In genomic region chr11:85695614-85696263, GRCm38 (mm10) we compare ENCODE assay signal across 10 mouse cellular contexts.
DNase-seq lines count a peak whose midpoint lies in the region; ATAC-seq and TF ChIP-seq lines count a peak whose summit lies in the region.
"Had no signal": no experiment of that assay in that cellular context is flagged by ENCODE, and none has a peak within 500 bp of the region (broad histone marks: within the 10 kb centered on the region; RNA-seq: fewer than 3 reads in every experiment).

No protein-coding gene starts in this region.

- TF ChIP-seq CTCF in lung, adult 2 months (IDR thresholded peaks at IDR 0.05; ENCODE audit: insufficient read depth, low read length) = no peak

- 0 out of 2 replicates have a peak overlapping the region, but pooled peaks have one; percentile 16 for H3K9ac ChIP-seq in limb, embryonic 14.5 days (ENCODE audit: low read depth, low read length, severe bottlenecking)
- no peak overlapping the region; the same call in 1 of the 2 replicates for H3K9ac ChIP-seq in stomach, embryonic 16.5 days (ENCODE audit: low read length)
- H3K9ac ChIP-seq: embryonic facial prominence, embryonic 13.5 days; neural tube, embryonic 12.5 days had no signal

- TF ChIP-seq POLR2A in lung, adult 2 months (IDR thresholded peaks at IDR 0.05; ENCODE audit: borderline replicate concordance, extremely low read depth, low read depth, low read length) = no peak
- no peak for TF ChIP-seq POLR2A in limb, embryonic 14.5 days (IDR thresholded peaks at IDR 0.05; ENCODE audit: borderline replicate concordance, extremely low read depth, insufficient read depth, insufficient read length)

- 0 out of 2 replicates have a peak, but pooled peaks cover 2% of the 10 kb centered on the region for H3K4me1 ChIP-seq in lung, adult 2 months (ENCODE audit: control insufficient read depth, insufficient read depth, low read length)
- peaks cover 49% of the 10 kb centered on the region for H3K4me1 ChIP-seq in limb, embryonic 14.5 days (ENCODE audit: control insufficient read depth, insufficient read depth, low read length)
- H3K4me1 ChIP-seq in stomach, embryonic 16.5 days (ENCODE audit: control insufficient read depth, insufficient read depth, low read length) = peaks cover 29% of the 10 kb centered on the region

- ATAC-seq in limb, embryonic 14.5 days (ENCODE audit: low FRiP score, low read depth) = no peak
- peak; percentile 61; the same call in 1 of the 2 replicates for ATAC-seq in stomach, embryonic 16.5 days (ENCODE audit: insufficient read depth, low FRiP score)

- no peaks in the 10 kb centered on the region for H3K27me3 ChIP-seq in limb, embryonic 14.5 days (ENCODE audit: control insufficient read depth, insufficient read depth, low read length)
- H3K27me3 ChIP-seq in stomach, embryonic 16.5 days (ENCODE audit: control insufficient read depth, insufficient read depth, low read length) = no peaks in the 10 kb centered on the region
- H3K27me3 ChIP-seq: embryonic facial prominence, embryonic 13.5 days; neural tube, embryonic 12.5 days had no signal

- no peak overlapping the region for H3K4me3 ChIP-seq in lung, adult 2 months (replicated peaks; ENCODE audit: extremely low read depth, low read depth, low read length)
- no peak overlapping the region for H3K4me3 ChIP-seq in limb, embryonic 14.5 days (replicated peaks; ENCODE audit: low read length)
- H3K4me3 ChIP-seq in stomach, embryonic 16.5 days (replicated peaks; ENCODE audit: low read length) = no peak overlapping the region
- H3K4me3 ChIP-seq: embryonic facial prominence, embryonic 13.5 days; neural tube, embryonic 12.5 days had no signal

- H3K9me3 ChIP-seq in limb, embryonic 14.5 days (ENCODE audit: control insufficient read depth, low read length) = no peaks in the 10 kb centered on the region
- H3K9me3 ChIP-seq in stomach, embryonic 16.5 days (replicated peaks; ENCODE audit: control insufficient read depth, low read length) = no peaks in the 10 kb centered on the region
- H3K9me3 ChIP-seq: embryonic facial prominence, embryonic 13.5 days; neural tube, embryonic 12.5 days had no signal

- no peaks in the 10 kb centered on the region for H3K36me3 ChIP-seq in limb, embryonic 14.5 days (ENCODE audit: control insufficient read depth, insufficient read depth, low read length)
- no peaks in the 10 kb centered on the region for H3K36me3 ChIP-seq in stomach, embryonic 16.5 days (ENCODE audit: control insufficient read depth, insufficient read depth, low read length)
- H3K36me3 ChIP-seq: embryonic facial prominence, embryonic 13.5 days; neural tube, embryonic 12.5 days had no signal

- H3K4me2 ChIP-seq in limb, embryonic 14.5 days (replicated peaks; ENCODE audit: low read depth, low read length, severe bottlenecking) = no peak overlapping the region
- H3K4me2 ChIP-seq in stomach, embryonic 16.5 days (ENCODE audit: low read depth, low read length) = peak overlapping the region; percentile 32
- H3K4me2 ChIP-seq: embryonic facial prominence, embryonic 13.5 days; neural tube, embryonic 12.5 days had no signal

- 65% methylated on average over 16 of the region's 16 CpGs for WGBS in lung, adult 2 months
- WGBS in limb, embryonic 14.5 days = 60% methylated on average over 16 of the region's 16 CpGs
- 37% methylated on average over 16 of the region's 16 CpGs for WGBS in stomach, embryonic 16.5 days

- peak; percentile 37 for DNase-seq in lung, adult 2 months
- DNase-seq in lung, adult 18-20 months = no peak
- DNase-seq in kidney, adult 18-20 months = peak; percentile 40
- no peak for DNase-seq in limb, embryonic 14.5 days (ENCODE audit: low spot score)
- DNase-seq in spleen, postnatal 14 days (ENCODE audit: low spot score in 2 of 2) = no peak
- DNase-seq in embryo, embryonic 10 days (ENCODE audit: low spot score) = no peak
- DNase-seq: thymus, adult 2 months had no signal

- 0 out of 2 replicates have a peak overlapping the region, but pooled peaks have one; percentile 46 for H3K27ac ChIP-seq in limb, embryonic 14.5 days (replicated peaks; ENCODE audit: low read depth, low read length)
- peak overlapping the region; percentile 79 for H3K27ac ChIP-seq in stomach, embryonic 16.5 days (ENCODE audit: low read length)
- H3K27ac ChIP-seq: neural tube, embryonic 12.5 days had no signal

Comparison
In these comparisons a context has a peak if more than half of its experiments do, and no peak if none do; other contexts are left out.
1. DNase-seq: peak in lung, adult 2 months (single experiment) and kidney, adult 18-20 months (single experiment); none in lung, adult 18-20 months (0 of 2), limb, embryonic 14.5 days (single experiment), spleen, postnatal 14 days (0 of 2) and embryo, embryonic 10 days (single experiment).